Mouse (Mus musculus) E14TG2a.4 (cell line): ENCODE measurements around the gene Zbtb37.

ENCODE experiments used
- CTCF ChIP-seq: conservative IDR thresholded peaks from 2 replicates; pipeline ENCODE4 v1.5.1; 2014; ENCODE audit warnings: low read length
- NANOG ChIP-seq: IDR thresholded peaks from 2 replicates; pipeline ENCODE4 v1.6.1; 2014; ENCODE audit warnings: borderline replicate concordance, low read length, mixed read lengths
- POU5F1 ChIP-seq: IDR thresholded peaks from 2 replicates; pipeline ENCODE4 v1.6.1; 2014; ENCODE audit warnings: low read length, borderline replicate concordance

DNA sequence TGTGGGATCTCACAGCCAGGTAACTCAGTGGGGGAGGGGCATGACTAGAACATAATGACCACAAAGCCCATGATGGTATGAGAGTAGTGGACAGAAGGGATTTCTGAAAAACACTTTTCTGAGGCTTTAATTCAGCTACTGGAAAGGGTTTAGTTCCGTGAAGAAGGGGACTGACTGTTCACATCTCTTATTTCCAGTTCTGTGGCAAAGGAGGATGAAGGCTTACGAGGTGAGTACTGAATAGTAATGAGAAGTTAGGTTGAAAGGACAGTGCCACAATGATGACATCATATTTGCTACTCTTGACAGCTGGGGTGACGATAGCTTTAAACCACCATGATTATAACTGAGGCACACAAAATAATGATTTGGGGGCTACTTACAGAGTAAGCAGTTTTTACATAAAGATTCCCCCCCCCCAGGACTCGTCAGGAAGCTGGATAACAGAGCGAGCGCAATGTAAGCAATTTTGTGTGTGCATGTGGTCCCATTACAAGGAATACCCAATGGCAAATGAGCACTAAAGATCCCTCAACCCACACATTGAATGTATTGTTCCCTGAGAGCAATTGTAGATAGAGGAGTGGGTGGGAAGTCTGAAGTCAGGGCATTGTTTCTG is 1.2 kb upstream of the Zbtb37 start:
- TF ChIP-seq CTCF (no peak), POU5F1 (no peak), NANOG (no peak)
